Mouse (Mus musculus) induced T-regulatory cell, adult 2 months (primary cell): Measurements from ENCODE around the gene Slc28a1.
"Not testable (repeated sequence)": the region's sequence is repeated elsewhere in the genome, so short reads cannot be mapped to it uniquely, and the experiment has no call there.

ENCODE experiments used
- DNase-seq: peaks from one replicate; pipeline ENCODE4 v3.0.0-alpha.2; 2012; ENCODE audit warnings: low read depth

Slc28a1 gene

GRCm38 (mm10) chr7:81125215-81126175, 10.9 kb downstream of the Slc28a1 start:
- no peak for DNase-seq

GRCm38 (mm10) chr7:81131864-81132263, 17.3 kb downstream of the Slc28a1 start:
- no peak for DNase-seq

- DNase-seq: no peak
Measured at GRCm38 (mm10) chr7:81132851-81133279, 18.3 kb downstream of the Slc28a1 start.

GRCm38 (mm10) chr7:81133416-81133815, 18.8 kb downstream of the Slc28a1 start:
- DNase-seq: no peak

- no peak for DNase-seq
Measured at GRCm38 (mm10) chr7:81133941-81134340, 19.3 kb downstream of the Slc28a1 start.

- DNase-seq: no peak
Measured at GRCm38 (mm10) chr7:81134614-81135067, 20.0 kb downstream of the Slc28a1 start.

GRCm38 (mm10) chr7:81137292-81137691, 22.7 kb downstream of the Slc28a1 start:
- DNase-seq: no peak

GRCm38 (mm10) chr7:81139100-81139499, 24.5 kb downstream of the Slc28a1 start:
- no peak for DNase-seq

- DNase-seq: no peak
Measured at GRCm38 (mm10) chr7:81139671-81140404, 25.2 kb downstream of the Slc28a1 start.

GRCm38 (mm10) chr7:81141541-81141940, 26.9 kb downstream of the Slc28a1 start:
- DNase-seq: no peak

GRCm38 (mm10) chr7:81143056-81143455, 28.5 kb downstream of the Slc28a1 start:
- DNase-seq: not testable (repeated sequence)

GRCm38 (mm10) chr7:81149759-81150158, 35.2 kb downstream of the Slc28a1 start:
- no peak for DNase-seq

- no peak for DNase-seq
Measured at GRCm38 (mm10) chr7:81151216-81151615, 36.6 kb downstream of the Slc28a1 start.

- DNase-seq: no peak
Measured at GRCm38 (mm10) chr7:81152306-81152705, 37.7 kb downstream of the Slc28a1 start.

GRCm38 (mm10) chr7:81152826-81153225, 38.2 kb downstream of the Slc28a1 start:
- DNase-seq: no peak

GRCm38 (mm10) chr7:81153327-81153726, 38.7 kb downstream of the Slc28a1 start:
- no peak for DNase-seq

- not testable (repeated sequence) for DNase-seq
Measured at GRCm38 (mm10) chr7:81154244-81154643, 39.6 kb downstream of the Slc28a1 start.

GRCm38 (mm10) chr7:81154960-81155359, 40.4 kb downstream of the Slc28a1 start:
- peak; percentile 93 for DNase-seq

- no peak for DNase-seq
Measured at GRCm38 (mm10) chr7:81158933-81159332, 44.3 kb downstream of the Slc28a1 start.

GRCm38 (mm10) chr7:81161666-81162065, 47.1 kb downstream of the Slc28a1 start:
- DNase-seq: peak; percentile 80

GRCm38 (mm10) chr7:81162345-81162744, 47.7 kb downstream of the Slc28a1 start:
- DNase-seq: peak; percentile 88

GRCm38 (mm10) chr7:81164411-81164810, 49.8 kb downstream of the Slc28a1 start:
- no peak for DNase-seq

GRCm38 (mm10) chr7:81167124-81167523, 52.5 kb downstream of the Slc28a1 start:
- peak; percentile 73 for DNase-seq
